ENCODE assay signal across 17 mouse cellular contexts in the genomic region with DNA sequence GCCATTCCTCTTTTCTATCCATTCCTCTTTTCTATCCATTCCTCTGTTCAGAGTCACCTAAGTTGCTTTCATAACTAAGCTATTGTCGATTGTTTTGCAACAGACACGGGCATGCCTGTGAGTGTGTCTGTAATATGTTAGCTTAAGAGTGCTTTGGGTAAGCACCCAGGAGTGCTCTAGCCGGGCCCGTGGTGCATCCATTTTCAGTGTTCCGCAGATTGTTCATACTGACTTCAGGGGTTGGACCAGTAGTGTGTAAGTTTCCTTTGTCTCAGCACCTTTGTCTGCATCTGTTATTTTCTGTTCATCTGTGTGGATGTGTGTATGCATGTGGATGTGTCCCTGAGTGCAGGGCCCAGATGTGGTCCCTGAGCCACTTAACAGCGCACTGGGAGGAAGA. TPM values are rescaled to one million over a fixed set of nuclear protein-coding genes. Genes with fewer than 3 reads are reported as not detected.
A peak's percentile ranks its signal among the peaks of the same experiment; 100 is the strongest.
DNase-seq lines count a peak whose midpoint lies in the region; ATAC-seq and TF ChIP-seq lines count a peak whose summit lies in the region.
"Had no signal": no experiment of that assay in that cellular context is flagged by ENCODE, and none has a peak within 500 bp of the region (broad histone marks: within the 10 kb centered on the region; RNA-seq: fewer than 3 reads in every experiment).

No protein-coding gene starts in this region.

- intact Hi-C loops in left cerebral cortex, postnatal 10 days (cut with DNase I) = loop anchor here (5.0 kb wide), 1 partner anchor 35 kb away; the partner anchor contains the start of gene Scimp

- H3K4me3 ChIP-seq in hindbrain, postnatal 0 days (ENCODE audit: low read length) = no peak overlapping the region
- H3K4me3 ChIP-seq in hindbrain, embryonic 10.5 days = no peak overlapping the region
- no peak overlapping the region for H3K4me3 ChIP-seq in midbrain, embryonic 13.5 days (replicated peaks)
- no peak overlapping the region for H3K4me3 ChIP-seq in midbrain, embryonic 11.5 days (ENCODE audit: low read depth, low read length)
- no peak overlapping the region for H3K4me3 ChIP-seq in MEL (ENCODE audit: control insufficient read depth in 1 of 2, insufficient read depth in 1 of 2, low read depth in 2 of 2, low read length in 2 of 2)
- H3K4me3 ChIP-seq: forebrain, embryonic 15.5 days; heart, embryonic 10.5 days; hindbrain, embryonic 13.5 days had no signal

- TF ChIP-seq POLR2A in MEL (IDR thresholded peaks at IDR 0.05; ENCODE audit: control insufficient read depth in 1 of 2, insufficient read depth in 1 of 2, low read depth in 1 of 2, low read length in 2 of 2, poor library complexity in 1 of 2) = no peak

- H3K36me3 ChIP-seq in hindbrain, postnatal 0 days (ENCODE audit: insufficient read depth, low read length) = 0 out of 2 replicates have a peak, but pooled peaks cover 6% of the 10 kb centered on the region
- H3K36me3 ChIP-seq in hindbrain, embryonic 10.5 days = peaks cover 19% of the 10 kb centered on the region
- peaks cover 15% of the 10 kb centered on the region for H3K36me3 ChIP-seq in midbrain, embryonic 13.5 days
- no peaks in the 10 kb centered on the region for H3K36me3 ChIP-seq in midbrain, embryonic 11.5 days (ENCODE audit: control insufficient read depth, insufficient read depth, low read length)
- H3K36me3 ChIP-seq in MEL (ENCODE audit: control insufficient read depth in 1 of 2, insufficient read depth in 2 of 2, low read length in 2 of 2) = peaks cover 0 to 2% of the 10 kb centered on the region in 2 experiments; a peak in 2 of 4 replicates

- no peaks in the 10 kb centered on the region for H3K4me1 ChIP-seq in hindbrain, postnatal 0 days (ENCODE audit: insufficient read depth, low read length)
- peaks cover 4% of the 10 kb centered on the region for H3K4me1 ChIP-seq in hindbrain, embryonic 10.5 days (replicated peaks)
- no peaks in the 10 kb centered on the region for H3K4me1 ChIP-seq in midbrain, embryonic 13.5 days (replicated peaks)
- H3K4me1 ChIP-seq in midbrain, embryonic 11.5 days (ENCODE audit: control insufficient read depth, insufficient read depth, low read length) = no peaks in the 10 kb centered on the region
- H3K4me1 ChIP-seq in MEL (ENCODE audit: control insufficient read depth in 1 of 2, insufficient read depth in 2 of 2, low read length in 2 of 2) = peaks cover 0 to 5% of the 10 kb centered on the region in 2 experiments; a peak in 2 of 4 replicates
- H3K4me1 ChIP-seq: forebrain, embryonic 15.5 days; heart, embryonic 10.5 days had no signal

- no peak overlapping the region for H3K27ac ChIP-seq in hindbrain, postnatal 0 days
- H3K27ac ChIP-seq in hindbrain, embryonic 10.5 days = no peak overlapping the region
- no peak overlapping the region for H3K27ac ChIP-seq in midbrain, embryonic 13.5 days
- H3K27ac ChIP-seq in midbrain, embryonic 11.5 days (ENCODE audit: low read depth, low read length) = no peak overlapping the region
- H3K27ac ChIP-seq in MEL (ENCODE audit: control insufficient read depth, low read depth, low read length) = no peak overlapping the region
- H3K27ac ChIP-seq: embryonic facial prominence, embryonic 10.5 days; forebrain, embryonic 15.5 days; heart, embryonic 10.5 days; hindbrain, embryonic 13.5 days had no signal

- DNase-seq in hindbrain, postnatal 0 days (ENCODE audit: low spot score) = no peak
- DNase-seq in hindbrain, embryonic 10.5 days (ENCODE audit: low spot score) = no peak
- DNase-seq in midbrain, embryonic 11.5 days (ENCODE audit: low spot score, missing footprints) = no peak
- DNase-seq in 416B (ENCODE audit: low read depth) = peak; percentile 40
- DNase-seq in MEL (ENCODE audit: low read depth, low spot score) = peak; percentile 57
- no peak for DNase-seq in left cerebral cortex, postnatal 10 days (ENCODE audit: extremely low spot score in 1 of 2, low spot score in 2 of 2)
- DNase-seq in retina, postnatal 1 day = no peak

- no peak overlapping the region for H3K4me2 ChIP-seq in hindbrain, postnatal 0 days (ENCODE audit: low read depth, low read length)
- no peak overlapping the region for H3K4me2 ChIP-seq in midbrain, embryonic 13.5 days (replicated peaks)
- H3K4me2 ChIP-seq in midbrain, embryonic 11.5 days = no peak overlapping the region
- H3K4me2 ChIP-seq: forebrain, embryonic 15.5 days; hindbrain, embryonic 13.5 days had no signal

- ATAC-seq in hindbrain, postnatal 0 days = 0 out of 2 replicates have a peak, but pooled peaks have one; percentile 25
- ATAC-seq in midbrain, embryonic 13.5 days = 0 out of 2 replicates have a peak, but pooled peaks have one; percentile 45
- no peak for ATAC-seq in midbrain, embryonic 11.5 days (ENCODE audit: low FRiP score)

- H3K9ac ChIP-seq in hindbrain, postnatal 0 days (replicated peaks; ENCODE audit: low read length) = no peak overlapping the region
- H3K9ac ChIP-seq in midbrain, embryonic 13.5 days (replicated peaks) = no peak overlapping the region
- no peak overlapping the region for H3K9ac ChIP-seq in midbrain, embryonic 11.5 days (ENCODE audit: low read length)
- no peak overlapping the region for H3K9ac ChIP-seq in MEL (ENCODE audit: control insufficient read depth, low read depth, low read length, poor library complexity, severe bottlenecking)
- H3K9ac ChIP-seq: forebrain, embryonic 15.5 days; hindbrain, embryonic 13.5 days had no signal

- no peaks in the 10 kb centered on the region for H3K9me3 ChIP-seq in hindbrain, postnatal 0 days (ENCODE audit: low read length)
- no peaks in the 10 kb centered on the region for H3K9me3 ChIP-seq in hindbrain, embryonic 10.5 days
- no peaks in the 10 kb centered on the region for H3K9me3 ChIP-seq in midbrain, embryonic 13.5 days
- H3K9me3 ChIP-seq in midbrain, embryonic 11.5 days (ENCODE audit: control insufficient read depth, low read length) = no peaks in the 10 kb centered on the region
- H3K9me3 ChIP-seq in MEL (replicated peaks; ENCODE audit: insufficient read depth, low read length) = no peaks in the 10 kb centered on the region
- H3K9me3 ChIP-seq: embryonic facial prominence, embryonic 10.5 days; forebrain, embryonic 15.5 days; heart, embryonic 10.5 days; hindbrain, embryonic 13.5 days had no signal

- H3K27me3 ChIP-seq in hindbrain, postnatal 0 days (ENCODE audit: insufficient read depth, low read length) = no peaks in the 10 kb centered on the region
- H3K27me3 ChIP-seq in hindbrain, embryonic 10.5 days (ENCODE audit: insufficient read depth, poor library complexity, severe bottlenecking) = no peaks in the 10 kb centered on the region
- no peaks in the 10 kb centered on the region for H3K27me3 ChIP-seq in midbrain, embryonic 13.5 days
- no peaks in the 10 kb centered on the region for H3K27me3 ChIP-seq in midbrain, embryonic 11.5 days (ENCODE audit: control insufficient read depth, insufficient read depth, low read length)
- no peaks in the 10 kb centered on the region for H3K27me3 ChIP-seq in MEL (ENCODE audit: control insufficient read depth in 1 of 2, insufficient read depth in 2 of 2, low read length in 2 of 2)
- H3K27me3 ChIP-seq: CH12.LX; forebrain, embryonic 15.5 days; hindbrain, embryonic 13.5 days had no signal

- TF ChIP-seq EP300 in MEL (IDR thresholded peaks at IDR 0.05; ENCODE audit: low read depth in 1 of 2, low read length in 2 of 2) = no peak

- TF ChIP-seq CTCF in hindbrain, postnatal 0 days (IDR thresholded peaks at IDR 0.05; ENCODE audit: low read depth) = no peak
- no peak for TF ChIP-seq CTCF in MEL (IDR thresholded peaks at IDR 0.05 in 2 of 3, conservative IDR thresholded peaks at IDR 0.05 in 1 of 3; ENCODE audit: control insufficient read depth in 1 of 3, insufficient read depth in 1 of 3, low read depth in 2 of 3, low read length in 3 of 3, poor library complexity in 1 of 3, severe bottlenecking in 1 of 3)

- no peak for TF ChIP-seq RAD21 in MEL (IDR thresholded peaks at IDR 0.05; ENCODE audit: low read depth, low read length)

- no peaks in the 10 kb centered on the region for H3K79me2 ChIP-seq in MEL (ENCODE audit: control insufficient read depth, insufficient read depth, low read length, poor library complexity)

- 67% methylated on average over 6 of the region's 6 CpGs for WGBS in hindbrain, postnatal 0 days
- WGBS in hindbrain, embryonic 10.5 days = 76% methylated on average over 6 of the region's 6 CpGs
- WGBS in midbrain, embryonic 13.5 days = 71% methylated on average over 6 of the region's 6 CpGs
- WGBS in midbrain, embryonic 11.5 days = 66% methylated on average over 6 of the region's 6 CpGs

TF ChIP-seq in MEL, 35 proteins besides CTCF, POLR2A, EP300 and RAD21:
- TF ChIP-seq MXI1 (IDR thresholded peaks at IDR 0.05; ENCODE audit: low read depth, low read length) = 0 out of 2 replicates have a peak, but pooled peaks have one; percentile 19
- peak; percentile 12; the same call in 1 of the 2 replicates for TF ChIP-seq SIN3A (IDR thresholded peaks at IDR 0.05; ENCODE audit: low read length)
- no peak for TF ChIP-seq KAT2A (conservative IDR thresholded peaks at IDR 0.05; ENCODE audit: low read depth, low read length)

RNA-seq across cellular contexts. Expression of gene Zfp3, which starts 13.6 kb away (rescaled TPM):
- 6.8 and 9.8 TPM in 2 replicates for total RNA-seq in hindbrain, postnatal 0 days (2014; rRNA removed)
- 10.2 and 11.2 TPM in 2 replicates for polyA plus RNA-seq in hindbrain, postnatal 0 days (2015; fragmentation: Nextera tagmentation; extraction: Ambion mirVana)
- polyA plus RNA-seq in hindbrain, embryonic 10.5 days (2016; fragmentation: Nextera tagmentation; extraction: Ambion mirVana) = 7.2 and 8.1 TPM in 2 replicates
- 13.2 and 15.1 TPM in 2 replicates for polyA plus RNA-seq in midbrain, embryonic 13.5 days (2015; fragmentation: Nextera tagmentation; extraction: Ambion mirVana)
- polyA plus RNA-seq in midbrain, embryonic 11.5 days (2014; fragmentation: Nextera tagmentation; extraction: Ambion mirVana) = 10.2 and 11.0 TPM in 2 replicates
- 1.5 TPM in 2 replicates for total RNA-seq in MEL (2012; rRNA removed)
- 1 to 10 TPM in 1 of 2 experiments, not detected in 1; 1.9 TPM for polyA plus RNA-seq in MEL (2012; ENCODE audit: insufficient read depth in 1 of 2, insufficient read length in 2 of 2, low read depth in 1 of 2, low replicate concordance in 2 of 2, missing spikeins in 1 of 2)
- total RNA-seq in left cerebral cortex, postnatal 10 days (2021) = 10 to 100 TPM; 13.8 to 15.8 TPM

RNA-seq across cellular contexts. Expression of gene Scimp, which starts 34.8 kb away (rescaled TPM):
- total RNA-seq in hindbrain, postnatal 0 days (2014; rRNA removed) = not detected in 2 replicates
- polyA plus RNA-seq in hindbrain, postnatal 0 days (2015; fragmentation: Nextera tagmentation; extraction: Ambion mirVana) = 0.14 TPM in 1 of 2 replicates, not detected in the other
- not detected in 2 replicates for polyA plus RNA-seq in hindbrain, embryonic 10.5 days (2016; fragmentation: Nextera tagmentation; extraction: Ambion mirVana)
- 0.19 TPM in 1 of 2 replicates, not detected in the other for polyA plus RNA-seq in midbrain, embryonic 13.5 days (2015; fragmentation: Nextera tagmentation; extraction: Ambion mirVana)
- not detected in 2 replicates for polyA plus RNA-seq in midbrain, embryonic 11.5 days (2014; fragmentation: Nextera tagmentation; extraction: Ambion mirVana)
- not detected in 2 replicates for total RNA-seq in MEL (2012; rRNA removed)
- polyA plus RNA-seq in MEL (2012; ENCODE audit: insufficient read depth in 1 of 2, insufficient read length in 2 of 2, low read depth in 1 of 2, low replicate concordance in 2 of 2, missing spikeins in 1 of 2) = not detected
- total RNA-seq in left cerebral cortex, postnatal 10 days (2021) = not detected
- total RNA-seq: gastrocnemius, adult 8-10 months; gastrocnemius, postnatal 36 days; heart, postnatal 10 days; heart, postnatal 4 days had no signal
- polyA plus RNA-seq: embryonic facial prominence, embryonic 10.5 days; forebrain, embryonic 15.5 days; heart, embryonic 10.5 days had no signal

Comparison
In these comparisons a context has a peak if more than half of its experiments do, and no peak if none do; other contexts are left out.
1. DNase-seq: peak in 416B (single experiment) and MEL (single experiment); none in hindbrain, postnatal 0 days (single experiment), hindbrain, embryonic 10.5 days (single experiment), midbrain, embryonic 11.5 days (single experiment), left cerebral cortex, postnatal 10 days (0 of 2) and retina, postnatal 1 day (single experiment).